In the genomic region with DNA sequence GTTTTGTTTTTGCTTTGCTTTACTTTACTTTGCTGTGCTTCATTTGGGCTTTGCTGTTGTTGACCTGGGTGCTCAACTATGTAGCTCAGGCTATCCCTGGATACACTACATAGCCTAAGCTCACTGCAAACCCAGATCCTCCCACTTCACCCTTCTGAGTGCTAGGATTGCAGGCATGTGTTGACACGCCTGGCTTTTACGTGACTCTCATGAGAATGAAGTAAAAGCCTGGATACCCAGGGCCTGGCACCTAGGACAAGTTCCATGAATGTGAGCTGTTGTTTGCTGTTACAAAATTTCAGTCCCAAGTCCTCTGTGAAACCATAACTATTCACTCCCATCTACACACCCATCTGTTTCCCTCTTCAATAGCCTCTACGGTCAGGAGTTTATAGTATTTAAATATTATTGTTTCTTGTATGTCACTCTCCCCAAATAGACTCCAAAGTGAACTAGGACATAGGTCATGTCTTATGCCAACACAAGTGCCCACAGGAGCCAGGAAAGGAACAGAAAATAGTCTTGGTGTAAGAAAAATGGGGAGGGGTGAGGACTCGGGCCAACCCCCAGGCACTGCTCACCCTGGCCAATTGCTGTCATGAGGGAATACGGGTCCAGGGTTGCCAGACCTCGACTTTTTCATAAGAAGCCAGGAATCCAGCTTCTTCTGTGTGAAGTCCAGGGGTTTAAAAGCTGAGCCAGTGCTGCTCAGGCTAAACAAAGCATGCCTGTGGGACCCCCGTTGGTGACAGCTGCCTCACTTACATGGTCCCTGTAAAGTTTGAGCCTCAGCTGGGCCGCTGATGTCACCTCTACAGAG, we compare ENCODE assay signal across 18 mouse cellular contexts. TPM values are rescaled to one million over a fixed set of nuclear protein-coding genes. Genes with fewer than 3 reads are reported as not detected.
DNase-seq lines count a peak whose midpoint lies in the region; ATAC-seq and TF ChIP-seq lines count a peak whose summit lies in the region.
"Had no signal": no experiment of that assay in that cellular context is flagged by ENCODE, and none has a peak within 500 bp of the region (broad histone marks: within the 10 kb centered on the region; RNA-seq: fewer than 3 reads in every experiment).

No protein-coding gene starts in this region.

- DNase-seq in cerebellum, adult 11-12 months: peak; percentile 11
- DNase-seq in cerebellum, adult 9-10 months: no peak
- DNase-seq in hindbrain, postnatal 0 days (ENCODE audit: low spot score): peak; percentile 69
- peak; percentile 70 for DNase-seq in adrenal gland, postnatal 10 days
- peak; percentile 44 to 64 for DNase-seq in heart, adult 9 months (ENCODE audit: low spot score in 2 of 2)
- no peak for DNase-seq in thymus, postnatal 36 days
- DNase-seq in ovary, postnatal 10 days (ENCODE audit: low spot score): no peak
- DNase-seq: kidney, adult 8-10 months; liver, embryonic 13.5 days; spleen, adult 18-20 months; thymus, adult 2 months had no signal

- no peaks in the 10 kb centered on the region for H3K4me1 ChIP-seq in hindbrain, postnatal 0 days (ENCODE audit: insufficient read depth, low read length)
- peaks cover 3% of the 10 kb centered on the region; the same call in 1 of the 2 replicates for H3K4me1 ChIP-seq in hindbrain, embryonic 12.5 days
- H3K4me1 ChIP-seq: heart, embryonic 15.5 days; liver, embryonic 13.5 days; neural tube, embryonic 12.5 days had no signal

- no peak for TF ChIP-seq CTCF in hindbrain, postnatal 0 days (IDR thresholded peaks at IDR 0.05; ENCODE audit: low read depth)

- H3K4me2 ChIP-seq in hindbrain, postnatal 0 days (ENCODE audit: low read depth, low read length): no peak overlapping the region
- no peak overlapping the region for H3K4me2 ChIP-seq in hindbrain, embryonic 12.5 days (replicated peaks)
- H3K4me2 ChIP-seq: heart, embryonic 15.5 days; liver, embryonic 13.5 days; neural tube, embryonic 12.5 days had no signal

- H3K9ac ChIP-seq in hindbrain, postnatal 0 days (replicated peaks; ENCODE audit: low read length): no peak overlapping the region
- H3K9ac ChIP-seq in hindbrain, embryonic 12.5 days: no peak overlapping the region
- H3K9ac ChIP-seq: heart, embryonic 15.5 days; liver, embryonic 13.5 days; neural tube, embryonic 12.5 days had no signal

- H3K9me3 ChIP-seq in hindbrain, postnatal 0 days (ENCODE audit: low read length): no peaks in the 10 kb centered on the region
- no peaks in the 10 kb centered on the region for H3K9me3 ChIP-seq in hindbrain, embryonic 12.5 days (replicated peaks)
- H3K9me3 ChIP-seq: G1E; heart, embryonic 15.5 days; liver, embryonic 13.5 days; megakaryocyte, embryonic 14.5 days; neural tube, embryonic 12.5 days had no signal

- no peaks in the 10 kb centered on the region for H3K27me3 ChIP-seq in hindbrain, postnatal 0 days (ENCODE audit: insufficient read depth, low read length)
- H3K27me3 ChIP-seq in hindbrain, embryonic 12.5 days: no peaks in the 10 kb centered on the region
- H3K27me3 ChIP-seq: heart, embryonic 15.5 days; liver, embryonic 13.5 days; neural tube, embryonic 12.5 days had no signal

- peak; percentile 86 for ATAC-seq in hindbrain, postnatal 0 days
- ATAC-seq in hindbrain, embryonic 12.5 days (ENCODE audit: low FRiP score): no peak

- WGBS in hindbrain, postnatal 0 days: 46% methylated on average over 8 of the region's 8 CpGs
- WGBS in hindbrain, embryonic 12.5 days: 70% methylated on average over 8 of the region's 8 CpGs

- H3K27ac ChIP-seq in hindbrain, postnatal 0 days: peak overlapping the region; percentile 42; the same call in 1 of the 2 replicates
- no peak overlapping the region for H3K27ac ChIP-seq in hindbrain, embryonic 12.5 days
- H3K27ac ChIP-seq: heart, embryonic 15.5 days; left cerebral cortex, adult 2 months; liver, embryonic 13.5 days; neural tube, embryonic 12.5 days had no signal

- no peaks in the 10 kb centered on the region for H3K36me3 ChIP-seq in hindbrain, postnatal 0 days (ENCODE audit: insufficient read depth, low read length)
- H3K36me3 ChIP-seq in hindbrain, embryonic 12.5 days: no peaks in the 10 kb centered on the region
- H3K36me3 ChIP-seq: G1E; heart, embryonic 15.5 days; liver, embryonic 13.5 days; neural tube, embryonic 12.5 days had no signal

- H3K4me3 ChIP-seq in hindbrain, postnatal 0 days (ENCODE audit: low read length): no peak overlapping the region
- no peak overlapping the region for H3K4me3 ChIP-seq in hindbrain, embryonic 12.5 days
- H3K4me3 ChIP-seq: erythroblast, embryonic 14.5 days; heart, embryonic 15.5 days; left cerebral cortex, adult 2 months; liver, embryonic 13.5 days; megakaryocyte, embryonic 14.5 days; neural tube, embryonic 12.5 days had no signal

RNA-seq across cellular contexts. Expression of gene Rfx4, which starts 54.4 kb away (rescaled TPM):
- total RNA-seq in hindbrain, postnatal 0 days (2014; rRNA removed): 16.7 and 21.5 TPM in 2 replicates
- 16.1 and 17.1 TPM in 2 replicates for polyA plus RNA-seq in hindbrain, postnatal 0 days (2015; fragmentation: Nextera tagmentation; extraction: Ambion mirVana)
- polyA plus RNA-seq in hindbrain, embryonic 12.5 days (2016; fragmentation: Nextera tagmentation; extraction: Ambion mirVana): 40.9 and 49.2 TPM in 2 replicates
- under 1 TPM; 0.39 to 0.51 TPM for total RNA-seq in adrenal gland, postnatal 10 days (2021)
- total RNA-seq: G1E had no signal
- polyA plus RNA-seq: erythroblast, embryonic 14.5 days; G1E; heart, embryonic 15.5 days; liver, embryonic 13.5 days had no signal

Comparison
In these comparisons a context has a peak if more than half of its experiments do, and no peak if none do; other contexts are left out.
1. DNase-seq: peak in cerebellum, adult 11-12 months (single experiment), hindbrain, postnatal 0 days (single experiment), adrenal gland, postnatal 10 days (single experiment) and heart, adult 9 months (2 of 2); none in cerebellum, adult 9-10 months (single experiment), thymus, postnatal 36 days (0 of 2) and ovary, postnatal 10 days (single experiment).
2. RNA of gene Rfx4, which starts 54.4 kb away (total RNA-seq): 16.7 to 21.5 TPM in hindbrain, postnatal 0 days; 0.39 to 0.51 TPM in adrenal gland, postnatal 10 days; every median in the first group is over 10 times any median in the second.